Mouse (Mus musculus) G1E (cell line): ENCODE measurements around the gene Wnt3a.

Source experiments
- CTCF ChIP-seq: IDR thresholded peaks from 2 replicates; pipeline ENCODE4 v1.5.1; 2012; ENCODE audit warnings: low read depth, low read length, inconsistent platforms, mixed read lengths
- GATA1 ChIP-seq: IDR thresholded peaks from 2 replicates; pipeline ENCODE4 v1.6.1; 2012; ENCODE audit warnings: borderline replicate concordance, low read length, inconsistent platforms, mixed read lengths
- GATA2 ChIP-seq: IDR thresholded peaks from 2 replicates; pipeline ENCODE4 v1.6.1; 2012; ENCODE audit warnings: low read depth, low read length, inconsistent platforms, borderline replicate concordance
- POLR2AphosphoS5 ChIP-seq: IDR thresholded peaks from 2 replicates; pipeline ENCODE4 v1.6.1; 2012; ENCODE audit warnings: low read depth, low read length, inconsistent platforms; ENCODE audit not compliant: insufficient replicate concordance
- TAL1 ChIP-seq: conservative IDR thresholded peaks from 2 replicates; pipeline ENCODE4 v1.6.1; 2012; ENCODE audit warnings: low read depth, low read length, inconsistent platforms, mixed read lengths

DNA sequence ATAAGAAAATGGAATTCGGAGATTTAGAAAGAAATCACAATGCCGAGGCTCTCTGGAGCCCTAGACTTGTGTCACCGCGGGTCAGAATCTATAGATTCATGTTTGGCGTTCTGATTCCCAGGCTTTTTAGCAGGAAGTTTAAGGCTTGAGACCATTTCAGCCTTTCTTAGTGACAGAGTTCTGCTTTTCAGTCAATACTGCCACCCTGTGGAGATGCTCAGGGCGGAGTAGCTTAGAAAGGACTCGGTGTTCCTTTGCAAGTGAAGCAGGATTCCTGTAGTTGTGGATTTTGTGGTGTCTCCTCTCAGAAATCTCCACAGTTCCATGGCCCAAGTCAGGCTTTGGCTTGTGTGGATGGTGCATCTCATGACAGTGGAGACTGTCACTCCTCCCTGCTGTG lies 7.4 kb upstream of the Wnt3a start:
- TF ChIP-seq CTCF, result no peak
- no peak for TF ChIP-seq GATA1
- no peak for TF ChIP-seq POLR2AphosphoS5
- no peak for TF ChIP-seq TAL1
- no peak for TF ChIP-seq GATA2
